Mouse (Mus musculus): ENCODE measurements around the gene Naxd.

DNA sequence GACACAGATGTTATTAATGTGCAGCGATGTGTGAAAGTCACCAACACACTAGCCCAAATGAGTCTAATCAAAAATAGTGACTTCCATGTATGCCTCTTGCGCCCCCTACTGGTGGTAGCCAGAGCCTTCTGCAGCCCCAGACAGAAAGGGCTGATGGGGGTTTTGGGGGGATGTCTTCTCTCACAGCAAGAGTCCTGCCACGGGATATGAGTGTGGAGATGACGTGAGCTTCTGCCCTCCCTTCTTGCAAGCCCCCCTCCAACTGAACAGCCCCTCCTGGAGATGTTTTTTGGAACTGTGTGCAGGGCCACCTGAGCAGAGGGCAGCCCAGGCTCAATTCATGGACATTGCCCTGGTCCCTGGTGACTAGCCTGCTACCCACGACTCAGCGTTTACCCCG lies 11.2 kb upstream of the Naxd start:
- TF ChIP-seq POLR2A (IDR thresholded peaks at IDR 0.05; ENCODE audit: borderline replicate concordance, insufficient read depth, low read length) (no peak), CTCF (IDR thresholded peaks at IDR 0.05; ENCODE audit: borderline replicate concordance, insufficient read depth, low read depth, low read length) (peak; percentile 77)
